In the genomic region with DNA sequence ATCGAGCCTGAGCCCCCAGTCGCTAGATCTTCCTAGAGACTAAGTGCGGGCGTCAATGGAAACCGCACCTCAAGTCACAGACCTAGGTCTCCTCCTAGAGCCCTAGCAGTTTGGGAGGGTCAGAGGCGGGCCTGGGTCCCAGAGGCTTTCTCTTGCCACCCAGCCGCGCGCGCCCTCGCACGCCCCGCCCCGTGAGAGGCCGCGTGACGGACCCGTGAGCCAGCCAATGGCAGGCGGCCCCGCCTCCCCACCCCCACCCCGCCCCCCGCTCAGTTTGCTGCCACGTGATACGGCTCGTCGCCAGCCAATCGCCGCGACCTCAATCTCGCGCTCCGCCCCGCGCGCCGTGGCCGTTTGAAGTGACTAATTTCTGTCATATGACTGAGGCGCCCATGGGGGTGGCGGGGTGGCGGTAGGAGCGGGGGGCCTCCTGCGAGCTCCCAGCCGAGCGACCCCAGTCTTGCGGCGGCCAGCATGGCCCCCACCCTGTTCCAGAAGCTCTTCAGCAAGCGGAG, we compare ENCODE assay signal across 8 mouse cellular contexts. TPM values are rescaled to one million over a fixed set of nuclear protein-coding genes. Genes with fewer than 3 reads are reported as not detected.
DNase-seq lines count a peak whose midpoint lies in the region; ATAC-seq lines count a peak whose summit lies in the region.

A gene (plus strand): TSS at position 377 of the 515 bp plus-strand sequence.

- H3K4me2 ChIP-seq in intestine, embryonic 14.5 days (ENCODE audit: low read length): peak within 1 kb of the TSS; percentile 82

- peak within 1 kb of the TSS; percentile 83 for H3K27ac ChIP-seq in intestine, embryonic 14.5 days (ENCODE audit: low read depth)

- under 1% methylated on average over 45 of the region's 47 CpGs for WGBS in intestine, embryonic 14.5 days

- peak within 1 kb of the TSS; percentile 90 for H3K9ac ChIP-seq in intestine, embryonic 14.5 days (ENCODE audit: low read length)

- no peaks in the 10 kb centered on the region for H3K9me3 ChIP-seq in intestine, embryonic 14.5 days (ENCODE audit: control insufficient read depth, low read length)

- no peaks in the 10 kb centered on the region; the same call in 1 of the 2 replicates for H3K27me3 ChIP-seq in intestine, embryonic 14.5 days (replicated peaks; ENCODE audit: control insufficient read depth, insufficient read depth, low read length)

- DNase-seq in adrenal gland, adult (ENCODE audit: inconsistent age in 2 of 2, low spot score in 1 of 2): peak; percentile 95 to 98
- DNase-seq in embryo, embryonic 10.5 days (ENCODE audit: low spot score): peak; percentile 93
- DNase-seq in gastrocnemius, postnatal 14 days: peak; percentile 96
- DNase-seq in intestine, embryonic 14.5 days (ENCODE audit: low spot score): peak; percentile 97
- peak; percentile 96 to 97 for DNase-seq in left cerebral cortex, postnatal 14 days (ENCODE audit: low spot score in 2 of 2)
- DNase-seq in mesoderm, embryonic 11.5 days (ENCODE audit: low read depth, low spot score): peak; percentile 93
- DNase-seq in right cerebral cortex, postnatal 36 days (ENCODE audit: low spot score in 2 of 2): peak; percentile 93 to 95
- peak; percentile 96 for DNase-seq in yolk sac, embryonic 10.5 days (ENCODE audit: low spot score)

- no peaks in the 10 kb centered on the region for H3K36me3 ChIP-seq in intestine, embryonic 14.5 days (ENCODE audit: control insufficient read depth, insufficient read depth, low read length)

- ATAC-seq in intestine, embryonic 14.5 days (replicated peaks; ENCODE audit: low FRiP score, low TSS enrichment, low read depth): peak; percentile 97

- H3K4me3 ChIP-seq in intestine, embryonic 14.5 days (ENCODE audit: low read depth, low read length): peak within 1 kb of the TSS; percentile 96

- peaks cover 15% of the 10 kb centered on the region for H3K4me1 ChIP-seq in intestine, embryonic 14.5 days (replicated peaks; ENCODE audit: control insufficient read depth, insufficient read depth, low read length)

- intact Hi-C loops in gastrocnemius, postnatal 14 days (cut with DNase I; ENCODE audit: low total_unique reads): no loop called here
- intact Hi-C loops in left cerebral cortex, postnatal 14 days (cut with DNase I): loop anchor here (5.0 kb wide), 1 partner anchor 84 kb away; a partner anchor contains a TSS

RNA-seq across cellular contexts. Expression of the gene that starts here (rescaled TPM):
- 10 to 100 TPM; 17.6 to 20.0 TPM for total RNA-seq in gastrocnemius, postnatal 14 days (2021)
- 12.4 and 14.0 TPM in 2 replicates for polyA plus RNA-seq in intestine, embryonic 14.5 days (2014; fragmentation: Nextera tagmentation; extraction: Ambion mirVana)
- total RNA-seq in left cerebral cortex, postnatal 14 days (2021): 10 to 100 TPM; 28.6 to 29.4 TPM

Comparison
In these comparisons a context has a peak if more than half of its experiments do, and no peak if none do; other contexts are left out.
1. Peak in every context shown above with its lines: DNase-seq, ATAC-seq, H3K4me3 ChIP-seq and H3K27ac ChIP-seq.